Mouse (Mus musculus): ENCODE results near the gene Ppfia4.

Ppfia4 gene

GRCm38 (mm10) chr1:134332770-134333271 is at the start of gene Ppfia4:
Ppfia4 (minus strand) TSS chr1:134332928.
- peak; percentile 17 for DNase-seq (ENCODE audit: low read depth, low spot score)

- peak; percentile 10 for DNase-seq (ENCODE audit: low read depth, low spot score)
Measured at GRCm38 (mm10) chr1:134381795-134382625, 49.3 kb upstream of the Ppfia4 start.

GRCm38 (mm10) chr1:134381051-134381450 is 48.3 kb upstream of the Ppfia4 start:
- no peak for DNase-seq (ENCODE audit: low read depth, low spot score)

- no peak for DNase-seq (ENCODE audit: low read depth, low spot score)
Measured at GRCm38 (mm10) chr1:134374124-134374523, 41.4 kb upstream of the Ppfia4 start.

GRCm38 (mm10) chr1:134368777-134369337 is 36.1 kb upstream of the Ppfia4 start:
- DNase-seq (ENCODE audit: low read depth, low spot score) = peak; percentile 64

GRCm38 (mm10) chr1:134365491-134365890 is 32.8 kb upstream of the Ppfia4 start:
- no peak for DNase-seq (ENCODE audit: low read depth, low spot score)

- no peak for DNase-seq (ENCODE audit: low read depth, low spot score)
Measured at GRCm38 (mm10) chr1:134363194-134363593, 30.5 kb upstream of the Ppfia4 start.

- peak; percentile 98 for DNase-seq (ENCODE audit: low read depth, low spot score)
Measured at GRCm38 (mm10) chr1:134361857-134362212, 29.1 kb upstream of the Ppfia4 start, which contains the start of gene Tmem183a. Tmem183a (minus strand) TSS chr1:134361979.

GRCm38 (mm10) chr1:134361195-134361856 is 28.6 kb upstream of the Ppfia4 start:
- DNase-seq (ENCODE audit: low read depth, low spot score) = no peak

- DNase-seq (ENCODE audit: low read depth, low spot score) = no peak
Measured at GRCm38 (mm10) chr1:134360656-134361055, 27.9 kb upstream of the Ppfia4 start.

- no peak for DNase-seq (ENCODE audit: low read depth, low spot score)
Measured at GRCm38 (mm10) chr1:134357461-134357860, 24.7 kb upstream of the Ppfia4 start.

GRCm38 (mm10) chr1:134353326-134353725 is 20.6 kb upstream of the Ppfia4 start:
- DNase-seq (ENCODE audit: low read depth, low spot score) = no peak

- DNase-seq (ENCODE audit: low read depth, low spot score) = no peak
Measured at GRCm38 (mm10) chr1:134347791-134348190, 15.1 kb upstream of the Ppfia4 start.

GRCm38 (mm10) chr1:134345075-134345474 is 12.3 kb upstream of the Ppfia4 start:
- DNase-seq (ENCODE audit: low read depth, low spot score) = no peak

GRCm38 (mm10) chr1:134344005-134344950 is 11.6 kb upstream of the Ppfia4 start:
- peak; percentile 84 for DNase-seq (ENCODE audit: low read depth, low spot score)

- no peak for DNase-seq (ENCODE audit: low read depth, low spot score)
Measured at GRCm38 (mm10) chr1:134343567-134343966, 10.8 kb upstream of the Ppfia4 start.

- no peak for DNase-seq (ENCODE audit: low read depth, low spot score)
Measured at GRCm38 (mm10) chr1:134342781-134343310, 10.1 kb upstream of the Ppfia4 start.

- no peak for DNase-seq (ENCODE audit: low read depth, low spot score)
Measured at GRCm38 (mm10) chr1:134342278-134342664, 9.5 kb upstream of the Ppfia4 start.

GRCm38 (mm10) chr1:134341641-134342277 is 9.0 kb upstream of the Ppfia4 start:
- no peak for DNase-seq (ENCODE audit: low read depth, low spot score)

Data from CD4-positive, CD25-positive, alpha-beta regulatory T cell, adult 2 months (primary cell).